Mouse (Mus musculus): ENCODE measurements at regions not wholly inside any gene's neighbourhood (a gene's known extent, or its start where the extent isn't known, plus 50 kb on each side); places are given as distances from the start of the nearest gene placed in this dataset. TPM values are rescaled to one million over a fixed set of nuclear protein-coding genes. Genes with fewer than 3 reads are reported as not detected.

DNA sequence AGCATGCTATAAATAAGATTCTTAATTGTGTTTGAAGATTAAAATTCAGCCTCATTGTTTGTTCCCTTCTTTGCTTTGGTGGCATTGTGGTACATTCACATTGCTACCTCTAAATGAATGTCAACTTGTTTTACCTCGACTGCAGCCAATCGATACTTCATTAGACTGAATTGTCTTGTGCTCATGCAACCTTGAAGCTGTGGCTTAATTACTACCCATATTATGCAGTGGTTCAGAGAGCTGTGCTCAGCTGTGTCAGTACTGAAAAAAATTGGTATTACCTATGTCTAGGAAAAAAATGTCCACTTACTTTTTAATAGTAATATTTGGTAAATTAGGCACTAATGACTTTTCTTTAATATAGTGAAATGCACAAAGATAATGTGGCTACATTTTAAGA lies 1523.6 kb upstream of the Gm8797 start:
- Histone ChIP-seq H3K36me3 (no peaks in the 10 kb centered on the region), H3K27me3 (ENCODE audit: low read depth, poor library complexity, severe bottlenecking) (no peaks in the 10 kb centered on the region), H3K9me3 (replicated peaks) (no peaks in the 10 kb centered on the region), H3K27ac (replicated peaks) (no peak overlapping the region), H3K4me1 (no peaks in the 10 kb centered on the region), H3K4me3 (no peak overlapping the region)
- WGBS, result 84% methylated on average over 2 of the region's 2 CpGs
- no peak for DNase-seq (ENCODE audit: low spot score)

DNA sequence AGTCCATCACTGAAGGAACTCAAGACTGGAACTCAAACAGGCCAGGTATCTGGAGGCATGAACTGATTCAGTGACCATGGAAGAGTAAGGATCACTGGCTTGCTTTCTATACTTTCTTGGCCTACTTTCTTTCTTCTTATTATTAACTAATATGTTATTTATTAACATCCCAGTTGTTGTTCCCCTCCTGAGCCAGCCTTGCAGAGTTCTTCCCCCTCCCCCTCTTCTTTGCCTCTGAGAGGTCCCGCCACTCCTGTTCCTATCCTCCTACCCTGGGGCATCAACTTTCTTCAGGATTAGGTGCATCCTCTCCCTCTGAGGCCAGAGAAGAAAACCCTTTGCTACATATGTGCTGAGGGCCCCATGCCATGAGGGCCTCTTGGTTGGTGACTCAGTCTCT lies 1479.2 kb upstream of the Gm8797 start:
- Histone ChIP-seq H3K36me3 (no peaks in the 10 kb centered on the region), H3K9me3 (replicated peaks) (no peaks in the 10 kb centered on the region), H3K27me3 (ENCODE audit: low read depth, poor library complexity, severe bottlenecking) (no peaks in the 10 kb centered on the region), H3K4me1 (no peaks in the 10 kb centered on the region), H3K4me3 (no peak overlapping the region), H3K27ac (replicated peaks) (no peak overlapping the region)
- WGBS, result 83% methylated on average over 1 of the region's 1 CpGs
- no peak for DNase-seq (ENCODE audit: low spot score)

DNA sequence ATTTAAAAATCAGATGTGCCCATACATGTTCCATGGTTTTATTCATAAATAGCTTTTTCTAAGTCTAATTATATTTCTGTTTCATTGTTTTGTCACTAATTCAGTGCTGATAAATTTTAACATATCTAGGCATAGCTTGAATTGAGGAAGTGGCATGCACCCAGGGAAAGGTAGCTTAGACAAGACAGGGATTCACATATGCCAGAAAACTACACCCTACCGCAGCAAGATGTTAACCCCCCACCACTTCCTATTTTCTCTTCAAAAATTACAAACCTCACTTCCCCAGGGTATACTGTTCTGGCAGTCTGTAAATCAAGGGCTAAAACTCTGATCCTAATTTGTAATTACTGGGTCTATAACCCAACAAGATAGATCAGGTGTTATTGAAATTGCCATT lies 1476.0 kb upstream of the Gm8797 start:
- no peaks in the 10 kb centered on the region for H3K9me3 ChIP-seq (replicated peaks)
- H3K4me3 ChIP-seq, result no peak overlapping the region
- DNase-seq (ENCODE audit: low spot score), result no peak
- no peaks in the 10 kb centered on the region for H3K36me3 ChIP-seq
- no peaks in the 10 kb centered on the region for H3K27me3 ChIP-seq (ENCODE audit: low read depth, poor library complexity, severe bottlenecking)
- 93% methylated on average over 1 of the region's 1 CpGs for WGBS
- H3K27ac ChIP-seq (replicated peaks), result no peak overlapping the region
- peaks cover 23% of the 10 kb centered on the region for H3K4me1 ChIP-seq

DNA sequence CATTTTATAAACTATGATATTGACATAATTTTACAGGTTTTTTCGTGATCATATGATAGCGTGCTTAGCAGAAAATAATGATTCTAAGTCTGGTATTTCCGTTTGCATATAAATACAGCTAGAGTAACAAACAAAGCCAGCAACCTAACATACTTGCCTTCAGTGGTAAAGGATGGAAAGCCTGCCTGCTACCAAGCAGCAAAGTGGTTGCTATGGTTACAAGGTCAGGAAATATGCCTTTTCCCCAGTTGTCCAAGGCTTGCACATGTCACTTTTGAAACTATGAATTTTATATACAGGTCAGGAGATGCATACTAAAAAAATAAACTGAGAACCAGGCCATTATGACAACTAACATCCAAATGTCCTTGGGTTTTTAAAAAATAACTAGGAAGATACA lies 1472.6 kb upstream of the Gm8797 start:
- Histone ChIP-seq H3K27me3 (ENCODE audit: low read depth, poor library complexity, severe bottlenecking) (no peaks in the 10 kb centered on the region), H3K4me1 (peaks cover 42% of the 10 kb centered on the region), H3K9me3 (replicated peaks) (no peaks in the 10 kb centered on the region), H3K36me3 (no peaks in the 10 kb centered on the region), H3K27ac (replicated peaks) (no peak overlapping the region), H3K4me3 (no peak overlapping the region)
- WGBS, result 28% methylated on average over 3 of the region's 3 CpGs
- DNase-seq (ENCODE audit: low spot score), result no peak

DNA sequence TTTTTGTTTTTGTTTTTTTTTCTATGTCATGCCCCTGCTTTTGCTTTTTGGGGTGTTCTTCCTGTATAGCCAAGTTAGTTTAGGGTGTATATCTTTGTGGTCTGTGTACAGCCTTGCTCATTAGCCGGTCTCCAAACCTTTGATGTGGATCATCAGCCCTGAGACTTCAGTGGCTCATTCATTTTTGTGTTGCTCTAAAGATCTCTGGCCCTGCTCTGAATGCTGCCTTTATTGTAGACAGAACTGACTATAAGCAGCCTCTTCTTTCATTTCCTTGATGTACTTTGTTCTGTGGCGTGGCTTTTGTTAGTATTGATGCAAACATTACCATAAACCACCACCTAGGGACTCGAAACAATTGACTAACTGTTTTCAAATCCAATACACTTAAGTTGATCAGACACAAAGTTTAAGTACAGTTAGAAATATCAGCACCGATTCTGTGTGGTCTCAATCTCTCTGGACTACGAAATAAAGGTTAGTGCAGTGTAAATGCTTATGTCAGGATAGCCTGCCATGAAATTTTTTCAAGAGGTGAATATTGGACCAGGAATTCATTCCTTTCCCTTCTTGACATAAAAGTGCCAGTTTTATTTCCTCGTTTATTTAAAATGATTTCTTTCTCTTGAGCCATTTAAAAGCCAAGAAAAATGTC lies 1470.1 kb upstream of the Gm8797 start:
- no peak for DNase-seq (ENCODE audit: low spot score)
- peak overlapping the region; percentile 68 for H3K27ac ChIP-seq (replicated peaks)
- H3K9me3 ChIP-seq (replicated peaks), result no peaks in the 10 kb centered on the region
- peaks cover 42% of the 10 kb centered on the region for H3K4me1 ChIP-seq
- no peak overlapping the region for H3K4me3 ChIP-seq
- H3K36me3 ChIP-seq, result no peaks in the 10 kb centered on the region
- H3K27me3 ChIP-seq (ENCODE audit: low read depth, poor library complexity, severe bottlenecking), result no peaks in the 10 kb centered on the region
- 19% methylated on average over 6 of the region's 6 CpGs for WGBS

DNA sequence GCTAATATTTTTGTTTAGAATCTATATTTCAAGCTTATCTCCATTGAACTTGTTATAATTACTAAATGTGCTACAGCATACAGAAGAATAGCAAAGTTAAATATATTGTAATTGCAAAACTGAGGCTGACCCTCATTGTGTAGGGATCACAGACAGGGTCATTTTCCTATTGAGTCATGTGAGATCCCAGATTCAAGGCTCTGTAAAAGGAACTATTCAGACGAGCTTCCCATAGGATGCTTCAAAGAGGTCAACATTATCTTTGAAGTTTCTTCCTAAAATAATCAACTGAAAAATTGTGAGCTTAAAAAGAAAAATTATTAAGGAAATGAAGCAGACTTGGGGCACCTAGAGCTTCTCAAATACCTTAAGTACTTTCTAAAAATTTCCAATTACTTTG lies 1469.5 kb upstream of the Gm8797 start:
- DNase-seq (ENCODE audit: low spot score), result no peak
- Histone ChIP-seq H3K27me3 (ENCODE audit: low read depth, poor library complexity, severe bottlenecking) (no peaks in the 10 kb centered on the region), H3K9me3 (replicated peaks) (no peaks in the 10 kb centered on the region), H3K27ac (replicated peaks) (no peak overlapping the region), H3K4me3 (no peak overlapping the region), H3K36me3 (no peaks in the 10 kb centered on the region), H3K4me1 (peaks cover 42% of the 10 kb centered on the region)
- WGBS, result 5% methylated on average over 1 of the region's 1 CpGs

DNA sequence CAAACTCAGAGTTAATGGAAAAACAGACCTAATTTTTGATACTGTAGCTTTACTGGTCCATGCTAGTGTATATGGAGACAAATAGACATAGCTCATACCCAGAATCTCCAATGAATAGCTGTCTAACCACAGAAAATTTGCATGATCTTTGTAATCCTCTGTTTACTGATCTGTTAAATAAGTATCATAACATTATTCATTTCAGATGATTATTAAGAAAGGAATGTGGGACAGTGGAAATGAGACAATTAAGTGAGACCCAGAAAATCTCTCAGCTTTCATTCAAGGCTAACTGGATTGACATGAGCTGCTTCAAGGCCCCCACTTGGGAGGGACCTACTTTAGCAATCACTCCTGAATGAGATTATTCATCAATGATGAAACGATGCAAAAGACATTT lies 1463.5 kb upstream of the Gm8797 start:
- no peak for DNase-seq (ENCODE audit: low spot score)
- no peaks in the 10 kb centered on the region for H3K27me3 ChIP-seq (ENCODE audit: low read depth, poor library complexity, severe bottlenecking)
- no peaks in the 10 kb centered on the region for H3K4me1 ChIP-seq
- 91% methylated on average over 1 of the region's 1 CpGs for WGBS
- H3K4me3 ChIP-seq, result no peak overlapping the region
- no peak overlapping the region for H3K27ac ChIP-seq (replicated peaks)
- H3K36me3 ChIP-seq, result no peaks in the 10 kb centered on the region
- H3K9me3 ChIP-seq (replicated peaks), result no peaks in the 10 kb centered on the region

DNA sequence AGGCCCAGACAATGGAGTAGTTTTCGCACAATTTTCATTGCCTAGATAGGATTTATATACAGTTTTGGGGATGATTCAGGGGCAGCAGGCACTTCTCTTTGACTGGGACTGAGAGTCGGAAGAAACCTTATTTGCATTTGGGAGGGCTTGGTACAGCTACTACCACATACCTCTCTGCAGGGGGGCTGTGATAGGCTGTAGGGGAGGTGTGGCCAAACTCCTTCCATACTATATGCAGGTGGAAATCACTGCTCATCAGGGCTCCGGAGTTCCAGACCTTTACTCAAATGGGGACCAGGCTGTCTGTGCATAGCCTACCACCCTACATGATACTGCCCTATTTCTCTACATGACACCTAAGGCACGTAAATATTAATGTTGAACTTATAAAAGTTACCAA lies 1414.2 kb upstream of the Gm8797 start:
- H3K4me3 ChIP-seq, result no peak overlapping the region
- DNase-seq (ENCODE audit: low spot score), result no peak
- H3K9me3 ChIP-seq (replicated peaks), result no peaks in the 10 kb centered on the region
- no peaks in the 10 kb centered on the region for H3K27me3 ChIP-seq (ENCODE audit: low read depth, poor library complexity, severe bottlenecking)
- no peaks in the 10 kb centered on the region for H3K36me3 ChIP-seq
- H3K4me1 ChIP-seq, result no peaks in the 10 kb centered on the region
- WGBS, result 90% methylated on average over 4 of the region's 4 CpGs
- H3K27ac ChIP-seq (replicated peaks), result no peak overlapping the region

DNA sequence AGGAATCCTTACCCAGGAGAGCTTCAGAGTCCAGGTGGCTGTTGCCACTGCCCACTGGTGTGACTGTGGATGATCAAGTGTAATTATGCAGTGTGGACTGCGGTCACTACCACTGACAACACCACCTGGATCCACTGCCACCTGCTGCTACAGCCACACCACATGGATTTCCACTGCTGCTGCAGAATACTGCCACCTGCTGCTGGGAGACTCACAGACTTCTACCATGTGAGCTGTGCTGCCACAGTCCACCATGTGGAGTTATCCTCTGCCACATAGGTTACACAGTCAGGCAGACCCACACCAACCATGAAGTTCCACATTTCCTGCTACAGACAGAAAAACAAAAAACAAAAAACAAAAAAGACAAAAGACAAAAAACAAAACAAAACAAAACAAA lies 1411.5 kb upstream of the Gm8797 start:
- Histone ChIP-seq H3K36me3 (no peaks in the 10 kb centered on the region), H3K27ac (replicated peaks) (no peak overlapping the region), H3K27me3 (ENCODE audit: low read depth, poor library complexity, severe bottlenecking) (no peaks in the 10 kb centered on the region), H3K9me3 (replicated peaks) (no peaks in the 10 kb centered on the region), H3K4me1 (no peaks in the 10 kb centered on the region), H3K4me3 (no peak overlapping the region)
- no peak for DNase-seq (ENCODE audit: low spot score)
- WGBS, result 91% methylated on average over 1 of the region's 1 CpGs

Small RNA genes in the stretch of these regions (microRNA-seq; reads per million reads assigned to microRNA genes)
- gene Gm23976, result not detected

Measured in midbrain, embryonic 10.5 days (tissue).